Mouse (Mus musculus) G1E (cell line): ENCODE measurements at regions not wholly inside any gene's neighbourhood (a gene's known extent, or its start where the extent isn't known, plus 50 kb on each side); places are given as distances from the start of the nearest gene placed in this dataset.
"Not testable (repeated sequence)": the region's sequence is repeated elsewhere in the genome, so short reads cannot be mapped to it uniquely, and the experiment has no call there.

Source experiments
- ATAC-seq: 2 replicates; pipeline ENCODE4 v1.8.0; 2016; ENCODE audit warnings: mild to moderate bottlenecking; ENCODE audit not compliant: insufficient number of reproducible peaks, poor library complexity, low FRiP score, severe bottlenecking; ENCODE audit errors: extremely low read depth
- DNase-seq: peaks from one replicate; pipeline ENCODE4 v3.0.0; 2012; ENCODE audit warnings: low spot score
- H3K27me3 ChIP-seq: 2 replicates; pipeline ENCODE4 v1.6.1; 2012; ENCODE audit warnings: mild to moderate bottlenecking, low read length, inconsistent platforms; ENCODE audit not compliant: insufficient read depth
- H3K36me3 ChIP-seq: replicated peaks from 2 replicates; pipeline ENCODE3; 2012; ENCODE audit warnings: mild to moderate bottlenecking, inconsistent platforms
- H3K4me1 ChIP-seq: 2 replicates; pipeline ENCODE4 v1.6.1; 2012; ENCODE audit warnings: low read depth, low read length, inconsistent platforms, mixed read lengths; ENCODE audit not compliant: insufficient read depth
- H3K4me3 ChIP-seq: 2 replicates; pipeline ENCODE4 v1.5.1; 2012; ENCODE audit warnings: low read depth, mild to moderate bottlenecking, inconsistent platforms, low read length, moderate library complexity, mixed read lengths
- H3K9me3 ChIP-seq: replicated peaks from 2 replicates; pipeline ENCODE4 v1.6.1; 2012; ENCODE audit warnings: inconsistent platforms
- CTCF ChIP-seq: IDR thresholded peaks from 2 replicates; pipeline ENCODE4 v1.5.1; 2012; ENCODE audit warnings: low read depth, low read length, inconsistent platforms, mixed read lengths
- GATA1 ChIP-seq: IDR thresholded peaks from 2 replicates; pipeline ENCODE4 v1.6.1; 2012; ENCODE audit warnings: borderline replicate concordance, low read length, inconsistent platforms, mixed read lengths
- GATA2 ChIP-seq: IDR thresholded peaks from 2 replicates; pipeline ENCODE4 v1.6.1; 2012; ENCODE audit warnings: low read depth, low read length, inconsistent platforms, borderline replicate concordance
- POLR2AphosphoS5 ChIP-seq: IDR thresholded peaks from 2 replicates; pipeline ENCODE4 v1.6.1; 2012; ENCODE audit warnings: low read depth, low read length, inconsistent platforms; ENCODE audit not compliant: insufficient replicate concordance
- TAL1 ChIP-seq: conservative IDR thresholded peaks from 2 replicates; pipeline ENCODE4 v1.6.1; 2012; ENCODE audit warnings: low read depth, low read length, inconsistent platforms, mixed read lengths

GRCm38 (mm10) chr1:30584806-30585205 lies 288.9 kb downstream of the Phf3 start:
- H3K36me3 ChIP-seq = no peaks in the 10 kb centered on the region
- ATAC-seq = no peak; the same call in 1 of the 2 replicates
- TF ChIP-seq GATA2 (no peak), POLR2AphosphoS5 (no peak), CTCF (peak; percentile 65)
- no peak overlapping the region for H3K4me3 ChIP-seq
- no peaks in the 10 kb centered on the region for H3K9me3 ChIP-seq
- H3K27me3 ChIP-seq = no peaks in the 10 kb centered on the region
- DNase-seq = no peak
- H3K4me1 ChIP-seq = no peaks in the 10 kb centered on the region

GRCm38 (mm10) chr1:30583860-30584259 lies 289.9 kb downstream of the Phf3 start:
- H3K4me1 ChIP-seq = no peaks in the 10 kb centered on the region
- no peak for TF ChIP-seq POLR2AphosphoS5
- no peak for TF ChIP-seq GATA2
- TF ChIP-seq CTCF = no peak
- TF ChIP-seq GATA1 = no peak
- no peak for TF ChIP-seq TAL1
- H3K9me3 ChIP-seq = no peaks in the 10 kb centered on the region
- no peak for DNase-seq
- H3K27me3 ChIP-seq = no peaks in the 10 kb centered on the region
- no peak overlapping the region for H3K4me3 ChIP-seq
- no peaks in the 10 kb centered on the region for H3K36me3 ChIP-seq
- no peak for ATAC-seq

DNA sequence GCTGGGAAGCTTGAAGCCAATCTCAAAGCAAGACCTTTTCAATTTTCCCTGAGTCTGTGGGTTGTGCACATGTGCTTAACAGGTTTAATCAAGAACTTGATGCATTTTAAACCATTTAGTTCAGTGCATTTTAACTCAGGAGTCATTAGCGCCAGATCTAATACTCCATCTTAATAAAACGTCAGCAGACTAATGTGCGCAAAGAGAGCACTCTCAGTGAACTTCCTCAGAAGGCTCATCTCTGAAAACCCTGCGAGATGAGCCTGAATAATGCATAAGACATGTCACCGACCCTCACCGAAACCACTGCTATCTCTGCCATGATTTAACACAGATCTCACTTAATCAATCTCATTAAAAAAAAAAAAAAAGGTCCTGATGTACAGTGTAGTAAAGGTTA lies 309.0 kb downstream of the Phf3 start:
- Histone ChIP-seq H3K4me1 (no peaks in the 10 kb centered on the region), H3K27me3 (no peaks in the 10 kb centered on the region), H3K36me3 (no peaks in the 10 kb centered on the region), H3K4me3 (no peak overlapping the region), H3K9me3 (0 out of 2 replicates have a peak, but pooled peaks cover 4% of the 10 kb centered on the region)
- DNase-seq (no peak), ATAC-seq (no peak)
- TF ChIP-seq GATA2 (no peak), CTCF (no peak), POLR2AphosphoS5 (no peak), TAL1 (no peak), GATA1 (no peak)

DNA sequence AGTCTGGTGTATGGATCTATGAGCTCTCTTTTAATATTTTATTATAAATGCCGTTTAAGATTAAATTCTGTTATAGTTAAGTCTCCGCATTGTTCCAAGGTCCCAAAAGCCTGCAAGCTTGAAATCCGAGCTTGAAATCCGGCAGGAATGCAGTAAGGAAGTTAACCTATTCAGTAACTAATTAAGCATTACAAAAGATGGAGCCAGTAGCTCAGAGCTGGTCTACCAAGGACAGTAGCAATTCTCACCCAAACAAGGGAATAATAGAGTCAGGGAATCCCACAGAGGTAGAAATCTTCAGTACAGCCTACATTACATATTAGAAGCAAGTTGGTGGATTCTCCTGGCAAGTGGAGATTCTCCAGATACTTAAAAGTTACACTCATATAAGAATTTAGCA lies 325.0 kb downstream of the Phf3 start:
- not testable (repeated sequence) for ATAC-seq, DNase-seq

GRCm38 (mm10) chr1:30540088-30540698 lies 333.5 kb downstream of the Phf3 start:
- no peaks in the 10 kb centered on the region for H3K4me1 ChIP-seq
- no peaks in the 10 kb centered on the region for H3K27me3 ChIP-seq
- no peak overlapping the region for H3K4me3 ChIP-seq
- ATAC-seq (no peak), DNase-seq (no peak)
- peaks cover 12% of the 10 kb centered on the region for H3K9me3 ChIP-seq
- no peaks in the 10 kb centered on the region for H3K36me3 ChIP-seq
- no peak for TF ChIP-seq CTCF
- TF ChIP-seq TAL1 = no peak
- TF ChIP-seq GATA2 = no peak
- TF ChIP-seq POLR2AphosphoS5 = no peak
- TF ChIP-seq GATA1 = no peak

More for the DNA sequence above, 325.0 kb downstream of the Phf3 start:
- H3K4me3 ChIP-seq, H3K27me3 ChIP-seq, H3K36me3 ChIP-seq, H3K9me3 ChIP-seq, H3K4me1 ChIP-seq: not testable (repeated sequence)

GRCm38 (mm10) chr1:30536989-30537975 lies 336.4 kb downstream of the Phf3 start:
- no peaks in the 10 kb centered on the region for H3K36me3 ChIP-seq
- H3K9me3 ChIP-seq = peaks cover 11% of the 10 kb centered on the region
- H3K4me3 ChIP-seq = no peak overlapping the region
- ATAC-seq = no peak
- H3K4me1 ChIP-seq = no peaks in the 10 kb centered on the region
- DNase-seq = no peak
- TF ChIP-seq CTCF = no peak
- no peaks in the 10 kb centered on the region for H3K27me3 ChIP-seq

DNA sequence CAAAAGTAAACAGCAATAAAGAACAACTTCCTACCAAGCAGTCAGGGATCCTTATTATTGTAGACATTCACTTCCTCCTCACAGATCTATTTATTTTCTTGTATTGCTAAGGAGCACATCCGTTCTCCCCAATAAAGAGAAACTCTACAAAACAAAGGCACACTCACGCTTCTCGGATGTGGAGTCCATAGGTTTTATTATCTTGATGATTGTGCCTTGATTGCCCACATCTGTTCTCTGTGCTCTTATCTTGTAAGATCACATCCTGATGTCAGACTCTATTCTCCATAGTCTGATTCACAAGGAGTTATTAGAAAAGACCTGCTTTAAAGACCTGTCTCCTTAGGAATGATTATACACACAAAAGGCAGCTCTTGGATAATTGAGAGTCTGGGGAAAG lies 356.4 kb downstream of the Phf3 start:
- no peaks in the 10 kb centered on the region for H3K36me3 ChIP-seq
- no peaks in the 10 kb centered on the region; the same call in 1 of the 2 replicates for H3K9me3 ChIP-seq
- no peak for TF ChIP-seq TAL1
- TF ChIP-seq GATA2 = no peak
- TF ChIP-seq CTCF = no peak
- no peak for TF ChIP-seq POLR2AphosphoS5
- TF ChIP-seq GATA1 = no peak
- H3K4me1 ChIP-seq = no peaks in the 10 kb centered on the region
- no peak overlapping the region for H3K4me3 ChIP-seq
- H3K27me3 ChIP-seq = no peaks in the 10 kb centered on the region
- DNase-seq (no peak), ATAC-seq (no peak)
